Mouse (Mus musculus): ENCODE data around the gene Rpl23. TPM values are rescaled to one million over a fixed set of nuclear protein-coding genes. Genes with fewer than 3 reads are reported as not detected.

Rpl23 gene
- 404 and 410 TPM in 2 replicates for polyA plus RNA-seq (2016; fragmentation: Nextera tagmentation; extraction: Ambion mirVana)

- no peaks in the 10 kb centered on the region for H3K9me3 ChIP-seq (replicated peaks)
- under 1% methylated on average over 67 of the region's 67 CpGs for WGBS
- peaks cover 39% of the 10 kb centered on the region for H3K36me3 ChIP-seq
- ATAC-seq (ENCODE audit: insufficient number of reproducible peaks, low FRiP score): peak; percentile 97
- no peaks in the 10 kb centered on the region for H3K27me3 ChIP-seq (replicated peaks)
- peak within 1 kb of the TSS; percentile 93 for H3K4me2 ChIP-seq
- peak within 1 kb of the TSS; percentile 92 for H3K27ac ChIP-seq (ENCODE audit: poor library complexity, severe bottlenecking)
- H3K4me3 ChIP-seq: peak within 1 kb of the TSS; percentile 88
- H3K4me1 ChIP-seq (replicated peaks): peaks cover 26% of the 10 kb centered on the region
- H3K9ac ChIP-seq: peak within 1 kb of the TSS; percentile 98
Observed at GRCm38 (mm10) chr11:97781832-97782563, at the start of gene Rpl23. Gene Rpl23 (minus strand): TSS chr11:97782437.

- Histone ChIP-seq H3K4me3 (no peak overlapping the region), H3K9me3 (replicated peaks) (no peaks in the 10 kb centered on the region), H3K9ac (no peak overlapping the region), H3K4me1 (replicated peaks) (0 out of 2 replicates have a peak, but pooled peaks cover 3% of the 10 kb centered on the region), H3K27me3 (replicated peaks) (no peaks in the 10 kb centered on the region), H3K27ac (ENCODE audit: poor library complexity, severe bottlenecking) (no peak overlapping the region), H3K4me2 (no peak overlapping the region), H3K36me3 (peaks cover 77% of the 10 kb centered on the region)
- 83% methylated on average over 11 of the region's 11 CpGs for WGBS
- no peak for ATAC-seq (ENCODE audit: insufficient number of reproducible peaks, low FRiP score)
Observed at GRCm38 (mm10) chr11:97832001-97832400, 49.8 kb upstream of the Rpl23 start.

- peaks cover 77% of the 10 kb centered on the region for H3K36me3 ChIP-seq
- H3K27ac ChIP-seq (ENCODE audit: poor library complexity, severe bottlenecking): no peak overlapping the region
- H3K9me3 ChIP-seq (replicated peaks): no peaks in the 10 kb centered on the region
- no peak for ATAC-seq (ENCODE audit: insufficient number of reproducible peaks, low FRiP score)
- H3K27me3 ChIP-seq (replicated peaks): no peaks in the 10 kb centered on the region
- 0 out of 2 replicates have a peak, but pooled peaks cover 10% of the 10 kb centered on the region for H3K4me1 ChIP-seq (replicated peaks)
- H3K9ac ChIP-seq: no peak overlapping the region
- H3K4me2 ChIP-seq: no peak overlapping the region
- no peak overlapping the region for H3K4me3 ChIP-seq
- WGBS: 84% methylated on average over 6 of the region's 6 CpGs
Observed at GRCm38 (mm10) chr11:97830501-97830900, 48.3 kb upstream of the Rpl23 start.

GRCm38 (mm10) chr11:97829913-97830476, 47.8 kb upstream of the Rpl23 start:
- WGBS: 83% methylated on average over 12 of the region's 12 CpGs
- no peaks in the 10 kb centered on the region for H3K9me3 ChIP-seq (replicated peaks)
- H3K27me3 ChIP-seq (replicated peaks): no peaks in the 10 kb centered on the region
- H3K4me1 ChIP-seq (replicated peaks): peaks cover 13% of the 10 kb centered on the region
- H3K4me2 ChIP-seq: no peak overlapping the region
- ATAC-seq (ENCODE audit: insufficient number of reproducible peaks, low FRiP score): no peak
- no peak overlapping the region for H3K9ac ChIP-seq
- peaks cover 77% of the 10 kb centered on the region for H3K36me3 ChIP-seq
- no peak overlapping the region for H3K4me3 ChIP-seq
- no peak overlapping the region for H3K27ac ChIP-seq (ENCODE audit: poor library complexity, severe bottlenecking)

GRCm38 (mm10) chr11:97829365-97829764, 47.1 kb upstream of the Rpl23 start:
- Histone ChIP-seq H3K9me3 (replicated peaks) (no peaks in the 10 kb centered on the region), H3K4me1 (replicated peaks) (peaks cover 17% of the 10 kb centered on the region), H3K27ac (ENCODE audit: poor library complexity, severe bottlenecking) (no peak overlapping the region), H3K36me3 (peaks cover 77% of the 10 kb centered on the region), H3K9ac (no peak overlapping the region), H3K4me2 (no peak overlapping the region), H3K27me3 (replicated peaks) (no peaks in the 10 kb centered on the region), H3K4me3 (no peak overlapping the region)
- WGBS: 81% methylated on average over 7 of the region's 7 CpGs
- no peak for ATAC-seq (ENCODE audit: insufficient number of reproducible peaks, low FRiP score)

GRCm38 (mm10) chr11:97827654-97828053, 45.4 kb upstream of the Rpl23 start:
- Histone ChIP-seq H3K27ac (ENCODE audit: poor library complexity, severe bottlenecking) (no peak overlapping the region), H3K36me3 (peaks cover 74% of the 10 kb centered on the region), H3K4me1 (replicated peaks) (peaks cover 18% of the 10 kb centered on the region), H3K9ac (no peak overlapping the region), H3K27me3 (replicated peaks) (no peaks in the 10 kb centered on the region), H3K4me2 (no peak overlapping the region), H3K9me3 (replicated peaks) (no peaks in the 10 kb centered on the region), H3K4me3 (no peak overlapping the region)
- ATAC-seq (ENCODE audit: insufficient number of reproducible peaks, low FRiP score): no peak
- 57% methylated on average over 6 of the region's 6 CpGs for whole genome bisulfite sequencing

GRCm38 (mm10) chr11:97826414-97826813, 44.2 kb upstream of the Rpl23 start:
- Histone ChIP-seq H3K9me3 (replicated peaks) (no peaks in the 10 kb centered on the region), H3K4me3 (no peak overlapping the region), H3K36me3 (peaks cover 72% of the 10 kb centered on the region), H3K4me1 (replicated peaks) (peaks cover 21% of the 10 kb centered on the region), H3K4me2 (no peak overlapping the region), H3K27ac (ENCODE audit: poor library complexity, severe bottlenecking) (no peak overlapping the region), H3K27me3 (replicated peaks) (no peaks in the 10 kb centered on the region), H3K9ac (no peak overlapping the region)
- WGBS: 67% methylated on average over 7 of the region's 7 CpGs
- ATAC-seq (ENCODE audit: insufficient number of reproducible peaks, low FRiP score): no peak

- Histone ChIP-seq H3K4me2 (no peak overlapping the region), H3K4me3 (no peak overlapping the region), H3K27me3 (replicated peaks) (no peaks in the 10 kb centered on the region), H3K9me3 (replicated peaks) (no peaks in the 10 kb centered on the region), H3K36me3 (peaks cover 72% of the 10 kb centered on the region), H3K9ac (no peak overlapping the region), H3K4me1 (replicated peaks) (peaks cover 26% of the 10 kb centered on the region), H3K27ac (ENCODE audit: poor library complexity, severe bottlenecking) (no peak overlapping the region)
- 90% methylated on average over 9 of the region's 9 CpGs for WGBS
- no peak for ATAC-seq (ENCODE audit: insufficient number of reproducible peaks, low FRiP score)
Observed at GRCm38 (mm10) chr11:97825971-97826370, 43.7 kb upstream of the Rpl23 start.

GRCm38 (mm10) chr11:97825295-97825694, 43.1 kb upstream of the Rpl23 start:
- Histone ChIP-seq H3K27ac (ENCODE audit: poor library complexity, severe bottlenecking) (no peak overlapping the region), H3K9ac (no peak overlapping the region), H3K4me3 (no peak overlapping the region), H3K9me3 (replicated peaks) (no peaks in the 10 kb centered on the region), H3K27me3 (replicated peaks) (no peaks in the 10 kb centered on the region), H3K4me1 (replicated peaks) (peaks cover 31% of the 10 kb centered on the region), H3K36me3 (peaks cover 68% of the 10 kb centered on the region), H3K4me2 (no peak overlapping the region)
- 78% methylated on average over 10 of the region's 10 CpGs for WGBS
- ATAC-seq (ENCODE audit: insufficient number of reproducible peaks, low FRiP score): no peak

GRCm38 (mm10) chr11:97824895-97825294, 42.7 kb upstream of the Rpl23 start:
- Histone ChIP-seq H3K27me3 (replicated peaks) (no peaks in the 10 kb centered on the region), H3K27ac (ENCODE audit: poor library complexity, severe bottlenecking) (no peak overlapping the region), H3K4me1 (replicated peaks) (peaks cover 33% of the 10 kb centered on the region), H3K9ac (no peak overlapping the region), H3K9me3 (replicated peaks) (no peaks in the 10 kb centered on the region), H3K36me3 (peaks cover 64% of the 10 kb centered on the region), H3K4me2 (no peak overlapping the region), H3K4me3 (no peak overlapping the region)
- 68% methylated on average over 6 of the region's 6 CpGs for WGBS
- ATAC-seq (ENCODE audit: insufficient number of reproducible peaks, low FRiP score): no peak

- Histone ChIP-seq H3K4me1 (replicated peaks) (peaks cover 39% of the 10 kb centered on the region), H3K36me3 (peaks cover 60% of the 10 kb centered on the region), H3K27me3 (replicated peaks) (no peaks in the 10 kb centered on the region), H3K27ac (ENCODE audit: poor library complexity, severe bottlenecking) (no peak overlapping the region), H3K9me3 (replicated peaks) (no peaks in the 10 kb centered on the region), H3K4me2 (no peak overlapping the region), H3K9ac (no peak overlapping the region), H3K4me3 (no peak overlapping the region)
- 93% methylated on average over 11 of the region's 11 CpGs for WGBS
- no peak for ATAC-seq (ENCODE audit: insufficient number of reproducible peaks, low FRiP score)
Observed at GRCm38 (mm10) chr11:97824168-97824567, 41.9 kb upstream of the Rpl23 start.
